Mouse (Mus musculus): ENCODE results near the gene Morc3. TPM values are rescaled to one million over a fixed set of nuclear protein-coding genes. Genes with fewer than 3 reads are reported as not detected.

Gene Morc3
- polyA plus RNA-seq, 1 experiment from 2014 or later, result 41.5 TPM

- no peak for ATAC-seq (replicated peaks)
- Histone ChIP-seq H3K27me3 (no peaks in the 10 kb centered on the region), H3K4me3 (no peak overlapping the region), H3K4me2 (replicated peaks) (no peak overlapping the region), H3K9me3 (no peaks in the 10 kb centered on the region), H3K4me1 (peaks cover 3% of the 10 kb centered on the region; the same call in 1 of the 2 replicates), H3K36me3 (no peaks in the 10 kb centered on the region), H3K27ac (replicated peaks) (no peak overlapping the region), H3K9ac (replicated peaks) (no peak overlapping the region)
- 94% methylated on average over 1 of the region's 1 CpGs for WGBS
Observed at GRCm38 (mm10) chr16:93839049-93839448, 7.1 kb downstream of the Morc3 start.

- no peaks in the 10 kb centered on the region for H3K27me3 ChIP-seq
- no peak overlapping the region for H3K27ac ChIP-seq (replicated peaks)
- no peaks in the 10 kb centered on the region for H3K4me1 ChIP-seq
- H3K4me3 ChIP-seq, result no peak overlapping the region
- peaks cover 76% of the 10 kb centered on the region for H3K36me3 ChIP-seq
- no peak overlapping the region for H3K4me2 ChIP-seq (replicated peaks)
- H3K9ac ChIP-seq (replicated peaks), result no peak overlapping the region
- 98% methylated on average over 3 of the region's 3 CpGs for WGBS
- ATAC-seq (replicated peaks), result no peak
- H3K9me3 ChIP-seq, result no peaks in the 10 kb centered on the region
Observed at GRCm38 (mm10) chr16:93850527-93850926, 18.6 kb downstream of the Morc3 start.

GRCm38 (mm10) chr16:93859967-93860366 lies 28.0 kb downstream of the Morc3 start:
- no peaks in the 10 kb centered on the region for H3K27me3 ChIP-seq
- H3K4me3 ChIP-seq, result no peak overlapping the region
- 92% methylated on average over 4 of the region's 4 CpGs for WGBS
- H3K27ac ChIP-seq (replicated peaks), result no peak overlapping the region
- no peak overlapping the region for H3K4me2 ChIP-seq (replicated peaks)
- no peaks in the 10 kb centered on the region for H3K4me1 ChIP-seq
- H3K9me3 ChIP-seq, result no peaks in the 10 kb centered on the region
- ATAC-seq (replicated peaks), result no peak
- H3K9ac ChIP-seq (replicated peaks), result no peak overlapping the region
- peaks cover 71% of the 10 kb centered on the region for H3K36me3 ChIP-seq

GRCm38 (mm10) chr16:93860686-93861085 lies 28.8 kb downstream of the Morc3 start:
- H3K4me2 ChIP-seq (replicated peaks), result no peak overlapping the region
- ATAC-seq (replicated peaks), result no peak
- no peak overlapping the region for H3K4me3 ChIP-seq
- no peak overlapping the region for H3K9ac ChIP-seq (replicated peaks)
- H3K4me1 ChIP-seq, result no peaks in the 10 kb centered on the region
- H3K9me3 ChIP-seq, result no peaks in the 10 kb centered on the region
- H3K36me3 ChIP-seq, result peaks cover 73% of the 10 kb centered on the region
- H3K27me3 ChIP-seq, result no peaks in the 10 kb centered on the region
- H3K27ac ChIP-seq (replicated peaks), result no peak overlapping the region

GRCm38 (mm10) chr16:93874841-93875240 lies 42.9 kb downstream of the Morc3 start:
- no peak overlapping the region for H3K27ac ChIP-seq (replicated peaks)
- no peak for ATAC-seq (replicated peaks)
- no peak overlapping the region for H3K4me3 ChIP-seq
- no peak overlapping the region for H3K4me2 ChIP-seq (replicated peaks)
- no peaks in the 10 kb centered on the region for H3K4me1 ChIP-seq
- no peaks in the 10 kb centered on the region for H3K9me3 ChIP-seq
- H3K27me3 ChIP-seq, result no peaks in the 10 kb centered on the region
- H3K36me3 ChIP-seq, result peaks cover 69% of the 10 kb centered on the region
- H3K9ac ChIP-seq (replicated peaks), result no peak overlapping the region
- 94% methylated on average over 13 of the region's 13 CpGs for WGBS

- ATAC-seq (replicated peaks), result no peak
Observed at GRCm38 (mm10) chr16:93877612-93878380, 45.9 kb downstream of the Morc3 start.

GRCm38 (mm10) chr16:93883423-93884085 lies 51.6 kb downstream of the Morc3 start, which contains the start of gene Chaf1b:
Chaf1b (plus strand) TSS chr16:93883901.
- under 1% methylated on average over 52 of the region's 54 CpGs for WGBS
- H3K27ac ChIP-seq (replicated peaks), result 0 out of 2 replicates have a peak within 1 kb of the TSS, but pooled peaks have one; percentile 29

More at GRCm38 (mm10) chr16:93877612-93878380, 45.9 kb downstream of the Morc3 start:
- Histone ChIP-seq H3K9ac (replicated peaks) (no peak overlapping the region), H3K4me2 (replicated peaks) (no peak overlapping the region), H3K9me3 (no peaks in the 10 kb centered on the region), H3K27ac (replicated peaks) (no peak overlapping the region), H3K27me3 (no peaks in the 10 kb centered on the region), H3K4me3 (no peak overlapping the region), H3K36me3 (peaks cover 42% of the 10 kb centered on the region), H3K4me1 (no peaks in the 10 kb centered on the region)
- 91% methylated on average over 6 of the region's 6 CpGs for WGBS

GRCm38 (mm10) chr16:93884086-93884721 lies 52.3 kb downstream of the Morc3 start:
- H3K4me3 ChIP-seq, result peak overlapping the region; percentile 70
- H3K9ac ChIP-seq (replicated peaks), result peak overlapping the region; percentile 52
- H3K9me3 ChIP-seq, result no peaks in the 10 kb centered on the region
- H3K27me3 ChIP-seq, result no peaks in the 10 kb centered on the region
- H3K4me1 ChIP-seq, result peaks cover 12% of the 10 kb centered on the region
- WGBS, result under 1% methylated on average over 43 of the region's 43 CpGs
- no peak overlapping the region for H3K27ac ChIP-seq (replicated peaks)
- peak overlapping the region; percentile 76 for H3K4me2 ChIP-seq (replicated peaks)
- ATAC-seq (replicated peaks), result peak; percentile 80
- H3K36me3 ChIP-seq, result no peaks in the 10 kb centered on the region; the same call in 1 of the 2 replicates

More at GRCm38 (mm10) chr16:93883423-93884085, 51.6 kb downstream of the Morc3 start, which contains the start of gene Chaf1b:
- peak within 1 kb of the TSS; percentile 52 for H3K9ac ChIP-seq (replicated peaks)
- no peaks in the 10 kb centered on the region for H3K9me3 ChIP-seq
- peak; percentile 93 for ATAC-seq (replicated peaks)
- H3K27me3 ChIP-seq, result no peaks in the 10 kb centered on the region
- peaks cover 12% of the 10 kb centered on the region for H3K4me1 ChIP-seq
- H3K4me3 ChIP-seq, result peak within 1 kb of the TSS; percentile 70
- H3K4me2 ChIP-seq (replicated peaks), result peak within 1 kb of the TSS; percentile 76
- no peaks in the 10 kb centered on the region; the same call in 1 of the 2 replicates for H3K36me3 ChIP-seq

GRCm38 (mm10) chr16:93884722-93885113 lies 52.8 kb downstream of the Morc3 start:
- no peaks in the 10 kb centered on the region for H3K9me3 ChIP-seq
- 40% methylated on average over 5 of the region's 5 CpGs for WGBS
- peaks cover 12% of the 10 kb centered on the region for H3K4me1 ChIP-seq
- H3K36me3 ChIP-seq, result no peaks in the 10 kb centered on the region; the same call in 1 of the 2 replicates
- no peak overlapping the region for H3K27ac ChIP-seq (replicated peaks)
- H3K27me3 ChIP-seq, result no peaks in the 10 kb centered on the region
- peak overlapping the region; percentile 76 for H3K4me2 ChIP-seq (replicated peaks)
- peak overlapping the region; percentile 70 for H3K4me3 ChIP-seq
- ATAC-seq (replicated peaks), result no peak
- H3K9ac ChIP-seq (replicated peaks), result peak overlapping the region; percentile 52; the same call in 1 of the 2 replicates

- ATAC-seq (replicated peaks), result no peak
- Histone ChIP-seq H3K4me2 (replicated peaks) (no peak overlapping the region), H3K9me3 (no peaks in the 10 kb centered on the region), H3K27me3 (no peaks in the 10 kb centered on the region), H3K4me3 (no peak overlapping the region), H3K36me3 (peaks cover 7% of the 10 kb centered on the region; the same call in 1 of the 2 replicates), H3K27ac (replicated peaks) (no peak overlapping the region), H3K9ac (replicated peaks) (no peak overlapping the region), H3K4me1 (peaks cover 8% of the 10 kb centered on the region; the same call in 1 of the 2 replicates)
- 91% methylated on average over 6 of the region's 6 CpGs for WGBS
Observed at GRCm38 (mm10) chr16:93888481-93888880, 56.6 kb downstream of the Morc3 start.

- Histone ChIP-seq H3K4me2 (replicated peaks) (no peak overlapping the region), H3K4me1 (no peaks in the 10 kb centered on the region), H3K27ac (replicated peaks) (no peak overlapping the region), H3K9me3 (no peaks in the 10 kb centered on the region), H3K36me3 (peaks cover 14% of the 10 kb centered on the region; the same call in 1 of the 2 replicates), H3K9ac (replicated peaks) (no peak overlapping the region), H3K4me3 (no peak overlapping the region), H3K27me3 (no peaks in the 10 kb centered on the region)
- WGBS, result 89% methylated on average over 12 of the region's 12 CpGs
- no peak for ATAC-seq (replicated peaks)
Observed at GRCm38 (mm10) chr16:93890948-93891604, 59.2 kb downstream of the Morc3 start.
